20 mouse cellular contexts compared by ENCODE assay signal in the genomic region with DNA sequence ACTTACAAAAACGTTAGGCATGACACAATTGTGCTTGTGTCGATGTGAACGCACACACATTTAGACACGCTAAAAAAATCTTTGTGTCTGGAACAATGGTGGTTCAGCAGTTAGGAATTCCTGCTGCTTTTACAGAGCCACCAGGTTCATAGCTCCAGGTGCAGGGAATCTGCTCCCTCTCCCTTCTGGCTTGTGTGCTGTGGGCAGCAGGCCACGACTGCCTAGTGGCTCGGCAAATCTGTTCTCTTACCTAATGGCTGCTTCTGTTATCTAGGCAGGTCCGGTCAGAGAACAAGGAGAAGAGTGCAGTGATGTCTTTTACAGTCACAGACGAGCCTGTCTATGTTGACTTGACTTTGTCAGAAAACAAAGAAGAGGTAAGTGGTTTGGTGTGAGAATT. TPM values are rescaled to one million over a fixed set of nuclear protein-coding genes. Genes with fewer than 3 reads are reported as not detected.
DNase-seq lines count a peak whose midpoint lies in the region; ATAC-seq lines count a peak whose summit lies in the region.
"Had no signal": no experiment of that assay in that cellular context is flagged by ENCODE, and none has a peak within 500 bp of the region (broad histone marks: within the 10 kb centered on the region; RNA-seq: fewer than 3 reads in every experiment).

No protein-coding gene starts in this region.

- ATAC-seq in cerebellum, adult (ENCODE audit: insufficient number of reproducible peaks, low FRiP score, low TSS enrichment): peak; percentile 81
- ATAC-seq in midbrain, embryonic 14.5 days (ENCODE audit: low FRiP score, low TSS enrichment): no peak
- ATAC-seq in forebrain, embryonic 14.5 days: no peak
- ATAC-seq: CD4-positive, CD25-positive, alpha-beta regulatory T cell, adult 4 months; intestine, embryonic 15.5 days had no signal

- no peak overlapping the region for H3K9ac ChIP-seq in midbrain, embryonic 14.5 days (replicated peaks; ENCODE audit: low read length)
- no peak overlapping the region for H3K9ac ChIP-seq in forebrain, embryonic 14.5 days (ENCODE audit: low read length)
- H3K9ac ChIP-seq: embryonic facial prominence, embryonic 13.5 days; forebrain, embryonic 12.5 days; hindbrain, embryonic 13.5 days; intestine, embryonic 15.5 days had no signal

- no peaks in the 10 kb centered on the region for H3K27me3 ChIP-seq in midbrain, embryonic 14.5 days (ENCODE audit: control insufficient read depth, insufficient read depth, low read length)
- H3K27me3 ChIP-seq in forebrain, embryonic 14.5 days (replicated peaks; ENCODE audit: control insufficient read depth, insufficient read depth, low read length): no peaks in the 10 kb centered on the region
- H3K27me3 ChIP-seq: embryonic facial prominence, embryonic 13.5 days; forebrain, embryonic 12.5 days; hindbrain, embryonic 13.5 days; intestine, embryonic 15.5 days had no signal

- no peak for DNase-seq in cerebellum, postnatal 4 days (ENCODE audit: low spot score in 2 of 2)
- DNase-seq in cerebellum, adult 18-20 months: peak; percentile 66 to 75
- peak; percentile 73 for DNase-seq in cerebellum, adult 9-11 months
- peak; percentile 58 to 70 for DNase-seq in cerebellum, postnatal 36 days
- no peak for DNase-seq in thymus, adult 18-20 months
- DNase-seq in midbrain, embryonic 14.5 days: no peak
- no peak for DNase-seq in forebrain, embryonic 14.5 days (ENCODE audit: low spot score)
- DNase-seq: adrenal gland, postnatal 10 days; B cell, adult 2 months; gastrocnemius, adult 2 months; gastrocnemius, postnatal 25 days; heart, postnatal 10 days; heart, postnatal 4 days; kidney, adult 18-20 months had no signal

- H3K4me3 ChIP-seq in midbrain, embryonic 14.5 days (replicated peaks; ENCODE audit: low read depth, low read length): no peak overlapping the region
- no peak overlapping the region for H3K4me3 ChIP-seq in forebrain, embryonic 14.5 days (ENCODE audit: low read depth, low read length)
- H3K4me3 ChIP-seq: embryonic facial prominence, embryonic 13.5 days; forebrain, embryonic 12.5 days; gastrocnemius, adult 2 months; hindbrain, embryonic 13.5 days; intestine, embryonic 15.5 days had no signal

- no peak overlapping the region for H3K4me2 ChIP-seq in midbrain, embryonic 14.5 days (ENCODE audit: low read length)
- no peak overlapping the region for H3K4me2 ChIP-seq in forebrain, embryonic 14.5 days (ENCODE audit: low read length)
- H3K4me2 ChIP-seq: embryonic facial prominence, embryonic 13.5 days; forebrain, embryonic 12.5 days; hindbrain, embryonic 13.5 days; intestine, embryonic 15.5 days had no signal

- H3K9me3 ChIP-seq in midbrain, embryonic 14.5 days (ENCODE audit: control insufficient read depth, low read length): no peaks in the 10 kb centered on the region
- H3K9me3 ChIP-seq in forebrain, embryonic 14.5 days (replicated peaks; ENCODE audit: control insufficient read depth, low read length): no peaks in the 10 kb centered on the region
- H3K9me3 ChIP-seq: embryonic facial prominence, embryonic 13.5 days; forebrain, embryonic 12.5 days; hindbrain, embryonic 13.5 days; intestine, embryonic 15.5 days had no signal

- 85% methylated on average over 8 of the region's 8 CpGs for WGBS in midbrain, embryonic 14.5 days
- 91% methylated on average over 8 of the region's 8 CpGs for WGBS in forebrain, embryonic 14.5 days

- H3K36me3 ChIP-seq in midbrain, embryonic 14.5 days (ENCODE audit: control insufficient read depth, insufficient read depth, low read length): peaks cover 71% of the 10 kb centered on the region
- peaks cover 71% of the 10 kb centered on the region for H3K36me3 ChIP-seq in forebrain, embryonic 14.5 days (ENCODE audit: control insufficient read depth, insufficient read depth, low read length)

- no peak overlapping the region for H3K27ac ChIP-seq in midbrain, embryonic 14.5 days (replicated peaks; ENCODE audit: low read depth, low read length)
- H3K27ac ChIP-seq in forebrain, embryonic 14.5 days (ENCODE audit: low read depth, low read length): no peak overlapping the region
- H3K27ac ChIP-seq: embryonic facial prominence, embryonic 13.5 days; forebrain, embryonic 12.5 days; gastrocnemius, adult 2 months; hindbrain, embryonic 13.5 days; intestine, embryonic 15.5 days had no signal

- H3K4me1 ChIP-seq in midbrain, embryonic 14.5 days (ENCODE audit: control insufficient read depth, insufficient read depth, low read length): no peaks in the 10 kb centered on the region
- no peaks in the 10 kb centered on the region for H3K4me1 ChIP-seq in forebrain, embryonic 14.5 days (ENCODE audit: control insufficient read depth, insufficient read depth, low read length)
- H3K4me1 ChIP-seq: embryonic facial prominence, embryonic 13.5 days; forebrain, embryonic 12.5 days; hindbrain, embryonic 13.5 days; intestine, embryonic 15.5 days had no signal

RNA-seq across cellular contexts. Expression of gene Wdr43, which starts 17.7 kb away (rescaled TPM):
- 38.8 and 57.0 TPM in 2 replicates for polyA plus RNA-seq in midbrain, embryonic 14.5 days (2014; fragmentation: Nextera tagmentation; extraction: Ambion mirVana)
- polyA plus RNA-seq in forebrain, embryonic 14.5 days (2014; fragmentation: Nextera tagmentation; extraction: Ambion mirVana): 56.6 and 63.7 TPM in 2 replicates

RNA-seq across cellular contexts. Expression of gene Togaram2, which starts 39.7 kb away (rescaled TPM):
- polyA plus RNA-seq in midbrain, embryonic 14.5 days (2014; fragmentation: Nextera tagmentation; extraction: Ambion mirVana): 0.14 and 0.35 TPM in 2 replicates
- polyA plus RNA-seq in forebrain, embryonic 14.5 days (2014; fragmentation: Nextera tagmentation; extraction: Ambion mirVana): 0.23 and 0.24 TPM in 2 replicates
- polyA plus RNA-seq: CD4-positive, CD25-positive, alpha-beta regulatory T cell, adult 4 months had no signal

Comparison
In these comparisons a context has a peak if more than half of its experiments do, and no peak if none do; other contexts are left out.
1. DNase-seq: peak in cerebellum, adult 18-20 months (2 of 2), cerebellum, adult 9-11 months (single experiment) and cerebellum, postnatal 36 days (2 of 2); none in cerebellum, postnatal 4 days (0 of 2), thymus, adult 18-20 months (0 of 2), midbrain, embryonic 14.5 days (single experiment) and forebrain, embryonic 14.5 days (single experiment).